Mouse (Mus musculus): ENCODE results near the gene Dis3l2. TPM values are rescaled to one million over a fixed set of nuclear protein-coding genes. Genes with fewer than 3 reads are reported as not detected.

The Dis3l2 gene
- polyA plus RNA-seq, 1 experiment, result 5.6 TPM

DNA sequence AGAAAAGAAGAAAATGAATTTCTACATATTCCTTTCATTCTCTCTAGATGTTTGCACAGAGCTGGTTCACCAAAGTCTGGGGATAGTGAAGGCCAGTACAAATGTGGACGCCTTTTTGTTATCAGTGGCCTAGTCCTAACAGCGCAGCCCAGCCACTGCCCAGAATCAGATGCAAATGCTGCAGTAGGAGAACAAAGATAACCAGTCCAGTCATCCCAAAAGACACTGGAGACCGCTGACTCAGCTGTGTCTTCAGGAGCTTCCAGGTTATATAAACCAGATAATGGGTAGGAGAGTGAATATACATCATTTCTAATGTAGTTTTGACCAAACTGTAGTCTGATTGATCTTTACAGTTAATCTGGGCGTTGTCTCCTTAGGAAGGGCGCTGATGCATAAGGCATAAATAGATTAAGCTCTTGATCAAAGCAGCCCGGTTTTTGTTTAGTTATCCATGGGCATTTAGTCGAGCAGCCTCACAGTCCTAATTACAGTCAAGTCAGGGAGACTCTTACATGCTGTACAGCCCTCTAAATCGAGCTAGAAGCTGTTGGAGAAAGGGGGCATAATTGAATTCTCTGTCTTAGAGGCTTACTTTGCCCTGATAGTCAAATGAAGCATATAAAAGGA, 212.9 kb downstream of the Dis3l2 start:
- H3K4me1 ChIP-seq (ENCODE audit: control insufficient read depth, insufficient read depth, insufficient read length, low read length), result no peaks in the 10 kb centered on the region
- no peak overlapping the region for H3K4me3 ChIP-seq (ENCODE audit: insufficient read depth, low read depth, low read length)
- no peak overlapping the region for H3K27ac ChIP-seq (replicated peaks; ENCODE audit: low read depth, low read length)

- Histone ChIP-seq H3K4me3 (ENCODE audit: insufficient read depth, low read depth, low read length) (no peak overlapping the region), H3K27ac (replicated peaks; ENCODE audit: low read depth, low read length) (no peak overlapping the region), H3K4me1 (ENCODE audit: control insufficient read depth, insufficient read depth, insufficient read length, low read length) (no peaks in the 10 kb centered on the region)
Measured at GRCm38 (mm10) chr1:86925776-86926175, 222.2 kb downstream of the Dis3l2 start.

- no peak overlapping the region for H3K27ac ChIP-seq (replicated peaks; ENCODE audit: low read depth, low read length)
Measured at GRCm38 (mm10) chr1:86931606-86932379, 228.2 kb downstream of the Dis3l2 start.

DNA sequence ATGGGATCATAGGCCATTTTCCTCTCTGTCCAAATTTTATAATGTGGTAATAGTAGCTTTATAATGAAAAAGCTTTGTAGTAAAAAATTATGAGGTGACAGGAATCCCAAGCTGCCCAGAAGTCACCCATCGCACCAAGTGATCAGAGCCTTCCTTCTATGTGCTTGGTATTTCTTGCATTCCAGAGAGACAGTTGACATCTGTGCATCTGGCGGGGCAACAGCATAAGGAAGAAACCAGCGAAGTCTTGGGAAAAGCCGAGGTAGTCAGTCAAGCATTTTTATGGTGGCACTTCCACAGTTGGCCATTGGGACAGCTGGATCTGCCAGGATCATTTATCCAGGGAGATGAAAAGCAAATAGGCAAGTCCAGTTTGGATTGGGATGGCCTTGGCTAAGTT, 229.2 kb downstream of the Dis3l2 start:
- H3K4me1 ChIP-seq (ENCODE audit: control insufficient read depth, insufficient read depth, insufficient read length, low read length), result no peaks in the 10 kb centered on the region
- no peak overlapping the region for H3K4me3 ChIP-seq (ENCODE audit: insufficient read depth, low read depth, low read length)
- H3K27ac ChIP-seq (replicated peaks; ENCODE audit: low read depth, low read length), result no peak overlapping the region

More at GRCm38 (mm10) chr1:86931606-86932379, 228.2 kb downstream of the Dis3l2 start:
- Histone ChIP-seq H3K4me1 (ENCODE audit: control insufficient read depth, insufficient read depth, insufficient read length, low read length) (no peaks in the 10 kb centered on the region), H3K4me3 (ENCODE audit: insufficient read depth, low read depth, low read length) (no peak overlapping the region)

GRCm38 (mm10) chr1:86933656-86934055, 230.0 kb downstream of the Dis3l2 start:
- no peaks in the 10 kb centered on the region for H3K4me1 ChIP-seq (ENCODE audit: control insufficient read depth, insufficient read depth, insufficient read length, low read length)
- H3K27ac ChIP-seq (replicated peaks; ENCODE audit: low read depth, low read length), result no peak overlapping the region
- H3K4me3 ChIP-seq (ENCODE audit: insufficient read depth, low read depth, low read length), result no peak overlapping the region

- Histone ChIP-seq H3K27ac (replicated peaks; ENCODE audit: low read depth, low read length) (0 out of 2 replicates have a peak overlapping the region, but pooled peaks have one; percentile 30), H3K4me1 (ENCODE audit: control insufficient read depth, insufficient read depth, insufficient read length, low read length) (peaks cover 7% of the 10 kb centered on the region), H3K4me3 (ENCODE audit: insufficient read depth, low read depth, low read length) (no peak overlapping the region)
Measured at GRCm38 (mm10) chr1:86951501-86952205, 248.0 kb downstream of the Dis3l2 start.

DNA sequence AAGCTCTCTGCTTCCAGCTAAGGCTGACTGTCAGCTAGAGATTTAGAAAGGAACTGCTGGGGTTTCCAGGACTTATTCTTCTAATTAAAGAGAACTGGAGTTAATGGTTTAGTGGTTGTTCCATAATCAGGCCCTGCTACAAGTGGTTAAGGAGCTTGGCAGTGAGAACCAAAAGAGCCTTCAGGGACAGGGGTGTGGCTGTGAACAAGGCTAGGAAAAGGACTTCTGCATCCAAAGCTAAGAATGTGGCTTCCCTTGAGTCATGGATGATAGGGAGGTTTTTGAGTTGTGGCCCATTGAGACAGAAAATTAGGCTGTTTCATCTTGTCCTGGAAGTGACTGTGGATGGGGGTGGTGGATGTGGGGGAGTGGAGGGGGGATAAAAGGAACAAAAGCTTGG, 252.2 kb downstream of the Dis3l2 start:
- H3K4me1 ChIP-seq (ENCODE audit: control insufficient read depth, insufficient read depth, insufficient read length, low read length), result peaks cover 7% of the 10 kb centered on the region
- no peak overlapping the region for H3K27ac ChIP-seq (replicated peaks; ENCODE audit: low read depth, low read length)
- H3K4me3 ChIP-seq (ENCODE audit: insufficient read depth, low read depth, low read length), result no peak overlapping the region

DNA sequence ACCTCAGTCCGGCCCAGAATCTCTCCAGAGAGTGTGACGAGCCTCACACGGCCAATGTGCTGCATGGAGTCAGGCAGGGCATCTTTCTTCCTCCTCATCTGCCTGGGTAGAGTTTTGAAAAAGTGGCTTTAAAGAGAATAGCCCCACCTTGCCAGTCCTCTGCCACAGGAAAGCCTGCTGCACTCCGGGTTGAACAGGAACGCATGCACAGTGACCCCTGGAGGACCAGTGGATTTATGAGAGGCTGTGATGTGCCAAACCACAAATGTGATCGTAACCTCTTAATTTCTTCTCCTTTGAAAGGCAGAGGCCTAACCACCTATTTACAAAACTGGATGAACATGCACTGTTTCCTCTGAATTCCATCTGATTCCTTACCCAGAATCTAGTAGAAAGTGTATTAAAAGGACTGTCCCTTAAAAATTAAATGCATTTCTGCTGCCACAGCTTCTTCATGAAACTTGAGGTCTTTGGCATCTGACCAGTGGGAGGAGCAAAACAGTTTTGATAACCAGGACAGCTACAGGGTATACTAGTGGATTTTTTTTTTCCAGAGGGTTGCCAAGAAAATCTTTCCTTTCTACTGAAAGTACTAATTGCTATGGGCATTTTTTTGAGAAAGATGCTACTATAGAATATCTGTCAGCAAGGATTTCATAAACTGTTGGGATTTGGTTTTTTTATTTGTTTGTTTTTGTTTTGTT, 264.8 kb downstream of the Dis3l2 start:
- H3K27ac ChIP-seq (replicated peaks; ENCODE audit: low read depth, low read length), result no peak overlapping the region
- no peaks in the 10 kb centered on the region for H3K4me1 ChIP-seq (ENCODE audit: control insufficient read depth, insufficient read depth, insufficient read length, low read length)
- H3K4me3 ChIP-seq (ENCODE audit: insufficient read depth, low read depth, low read length), result no peak overlapping the region

GRCm38 (mm10) chr1:86969173-86969725, 265.6 kb downstream of the Dis3l2 start:
- H3K4me3 ChIP-seq (ENCODE audit: insufficient read depth, low read depth, low read length), result no peak overlapping the region
- H3K27ac ChIP-seq (replicated peaks; ENCODE audit: low read depth, low read length), result no peak overlapping the region
- no peaks in the 10 kb centered on the region for H3K4me1 ChIP-seq (ENCODE audit: control insufficient read depth, insufficient read depth, insufficient read length, low read length)

DNA sequence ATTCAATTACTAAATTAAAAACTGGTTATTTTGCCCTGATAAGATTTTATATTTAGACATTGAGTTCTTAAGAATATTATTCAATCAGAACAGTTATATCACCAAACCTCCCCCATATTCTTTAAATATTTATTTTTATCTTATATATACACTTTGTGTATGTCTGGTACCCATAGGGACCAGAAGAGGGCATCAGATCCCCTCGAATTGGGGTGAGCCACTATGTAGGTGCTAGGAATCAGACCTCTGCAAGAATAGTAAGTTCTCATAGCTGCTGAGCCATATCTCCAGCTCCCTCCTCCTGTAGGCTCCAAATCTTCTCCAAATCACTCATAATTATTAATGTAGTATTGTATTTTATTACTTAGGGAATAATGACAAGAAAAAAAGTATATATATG, 269.1 kb downstream of the Dis3l2 start:
- Histone ChIP-seq H3K4me3 (ENCODE audit: insufficient read depth, low read depth, low read length) (no peak overlapping the region), H3K27ac (replicated peaks; ENCODE audit: low read depth, low read length) (no peak overlapping the region), H3K4me1 (ENCODE audit: control insufficient read depth, insufficient read depth, insufficient read length, low read length) (no peaks in the 10 kb centered on the region)

- H3K4me1 ChIP-seq (ENCODE audit: control insufficient read depth, insufficient read depth, insufficient read length, low read length), result no peaks in the 10 kb centered on the region
- H3K4me3 ChIP-seq (ENCODE audit: insufficient read depth, low read depth, low read length), result no peak overlapping the region
- no peak overlapping the region for H3K27ac ChIP-seq (replicated peaks; ENCODE audit: low read depth, low read length)
Measured at GRCm38 (mm10) chr1:86977018-86977417, 273.4 kb downstream of the Dis3l2 start.

- no peaks in the 10 kb centered on the region for H3K4me1 ChIP-seq (ENCODE audit: control insufficient read depth, insufficient read depth, insufficient read length, low read length)
- no peak overlapping the region for H3K4me3 ChIP-seq (ENCODE audit: insufficient read depth, low read depth, low read length)
- H3K27ac ChIP-seq (replicated peaks; ENCODE audit: low read depth, low read length), result no peak overlapping the region
Measured at GRCm38 (mm10) chr1:86986372-86986771, 282.8 kb downstream of the Dis3l2 start.

DNA sequence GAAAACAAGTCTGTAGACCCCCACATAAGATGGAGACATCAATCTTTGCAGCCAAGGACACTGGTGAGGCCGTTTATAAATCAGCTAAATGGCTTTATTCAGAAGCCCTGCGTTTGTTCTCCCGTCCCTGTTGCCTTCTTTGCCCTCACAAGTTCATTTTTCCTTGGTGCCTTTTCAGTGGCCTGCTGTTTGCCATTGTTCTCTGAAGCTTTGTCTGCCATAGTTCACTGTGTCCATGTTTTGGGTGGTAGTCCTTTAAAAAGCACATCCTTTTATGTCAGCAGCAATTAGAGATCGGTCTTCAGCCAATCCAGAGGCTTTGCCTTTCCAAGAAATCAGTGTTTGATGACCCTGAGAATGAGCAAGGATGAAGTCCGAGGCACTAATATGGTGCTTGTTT, 289.2 kb downstream of the Dis3l2 start:
- Histone ChIP-seq H3K27ac (replicated peaks; ENCODE audit: low read depth, low read length) (no peak overlapping the region), H3K4me3 (ENCODE audit: insufficient read depth, low read depth, low read length) (no peak overlapping the region), H3K4me1 (ENCODE audit: control insufficient read depth, insufficient read depth, insufficient read length, low read length) (no peaks in the 10 kb centered on the region)

- peaks cover 3% of the 10 kb centered on the region; the same call in 1 of the 2 replicates for H3K4me1 ChIP-seq (ENCODE audit: control insufficient read depth, insufficient read depth, insufficient read length, low read length)
- no peak overlapping the region for H3K4me3 ChIP-seq (ENCODE audit: insufficient read depth, low read depth, low read length)
- H3K27ac ChIP-seq (replicated peaks; ENCODE audit: low read depth, low read length), result no peak overlapping the region
Measured at GRCm38 (mm10) chr1:86994023-86994422, 290.4 kb downstream of the Dis3l2 start.

DNA sequence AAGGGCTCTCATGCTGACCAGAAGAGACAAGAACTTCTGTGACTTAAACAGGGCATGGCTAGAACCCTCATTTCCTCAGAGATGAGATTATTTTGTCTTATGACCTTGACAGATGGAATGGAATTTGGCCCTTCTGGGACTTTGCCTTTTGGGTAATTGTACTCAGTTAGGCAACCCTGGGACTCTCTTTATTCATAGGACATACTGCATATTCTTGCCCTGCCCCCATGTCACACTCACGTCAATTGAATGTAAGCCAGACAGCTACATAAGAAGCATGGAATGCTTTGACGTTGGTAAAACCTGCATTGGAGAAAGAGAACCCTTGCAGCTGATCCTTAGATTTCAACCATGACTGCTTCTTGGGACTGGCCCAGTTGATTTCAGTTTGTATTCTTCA, 294.4 kb downstream of the Dis3l2 start:
- no peak overlapping the region for H3K4me3 ChIP-seq (ENCODE audit: insufficient read depth, low read depth, low read length)
- H3K27ac ChIP-seq (replicated peaks; ENCODE audit: low read depth, low read length), result no peak overlapping the region
- H3K4me1 ChIP-seq (ENCODE audit: control insufficient read depth, insufficient read depth, insufficient read length, low read length), result peaks cover 3% of the 10 kb centered on the region; the same call in 1 of the 2 replicates
